Mouse (Mus musculus): ENCODE measurements around the gene Tnnc1. TPM values are rescaled to one million over a fixed set of nuclear protein-coding genes. Genes with fewer than 3 reads are reported as not detected.

Tnnc1 gene
- total and polyA plus RNA-seq, 2 experiments, result 0.83 TPM; not detected in 1

- Histone ChIP-seq H3K4me3 (ENCODE audit: insufficient read depth, low read depth, low read length) (no peak overlapping the region), H3K4me1 (ENCODE audit: control insufficient read depth, insufficient read depth, low read length) (peaks cover 22% of the 10 kb centered on the region), H3K79me2 (ENCODE audit: control insufficient read depth, insufficient read depth, low read length) (no peaks in the 10 kb centered on the region), H3K9ac (ENCODE audit: low read depth, low read length) (no peak overlapping the region), H3K27ac (replicated peaks; ENCODE audit: insufficient read depth, low read depth, low read length) (no peak overlapping the region), H3K36me3 (ENCODE audit: control insufficient read depth, insufficient read depth, low read length) (peaks cover 32% of the 10 kb centered on the region), H3K27me3 (ENCODE audit: control insufficient read depth, insufficient read depth, low read length) (no peaks in the 10 kb centered on the region)
- no peak for TF ChIP-seq CTCF (IDR thresholded peaks at IDR 0.05; ENCODE audit: low read depth, low read length)
- TF ChIP-seq POLR2A (IDR thresholded peaks at IDR 0.05; ENCODE audit: extremely low read depth, insufficient read depth, low read length), result 0 out of 2 replicates have a peak, but pooled peaks have one; percentile 2
- WGBS, result 89% methylated on average over 12 of the region's 12 CpGs
- DNase-seq (ENCODE audit: extremely low read depth, low read depth, low spot score), result no peak
Observed at GRCm38 (mm10) chr14:31179677-31180365, 28.3 kb upstream of the Tnnc1 start.

- H3K27me3 ChIP-seq (ENCODE audit: control insufficient read depth, insufficient read depth, low read length), result no peaks in the 10 kb centered on the region
- H3K9ac ChIP-seq (ENCODE audit: low read depth, low read length), result no peak overlapping the region
- peaks cover 22% of the 10 kb centered on the region for H3K4me1 ChIP-seq (ENCODE audit: control insufficient read depth, insufficient read depth, low read length)
- no peak overlapping the region for H3K4me3 ChIP-seq (ENCODE audit: insufficient read depth, low read depth, low read length)
- DNase-seq (ENCODE audit: extremely low read depth, low read depth, low spot score), result no peak
- no peak for TF ChIP-seq CTCF (IDR thresholded peaks at IDR 0.05; ENCODE audit: low read depth, low read length)
- TF ChIP-seq POLR2A (IDR thresholded peaks at IDR 0.05; ENCODE audit: extremely low read depth, insufficient read depth, low read length), result no peak
- H3K36me3 ChIP-seq (ENCODE audit: control insufficient read depth, insufficient read depth, low read length), result peaks cover 34% of the 10 kb centered on the region
- peak overlapping the region; percentile 49 for H3K27ac ChIP-seq (replicated peaks; ENCODE audit: insufficient read depth, low read depth, low read length)
- H3K79me2 ChIP-seq (ENCODE audit: control insufficient read depth, insufficient read depth, low read length), result no peaks in the 10 kb centered on the region
- WGBS, result 62% methylated on average over 4 of the region's 4 CpGs
Observed at GRCm38 (mm10) chr14:31181512-31181911, 26.6 kb upstream of the Tnnc1 start.

- Histone ChIP-seq H3K36me3 (ENCODE audit: control insufficient read depth, insufficient read depth, low read length) (peaks cover 44% of the 10 kb centered on the region), H3K79me2 (ENCODE audit: control insufficient read depth, insufficient read depth, low read length) (no peaks in the 10 kb centered on the region), H3K9ac (ENCODE audit: low read depth, low read length) (no peak overlapping the region), H3K27ac (replicated peaks; ENCODE audit: insufficient read depth, low read depth, low read length) (peak overlapping the region; percentile 49), H3K4me3 (ENCODE audit: insufficient read depth, low read depth, low read length) (no peak overlapping the region), H3K4me1 (ENCODE audit: control insufficient read depth, insufficient read depth, low read length) (peaks cover 22% of the 10 kb centered on the region), H3K27me3 (ENCODE audit: control insufficient read depth, insufficient read depth, low read length) (no peaks in the 10 kb centered on the region)
- DNase-seq (ENCODE audit: extremely low read depth, low read depth, low spot score), result peak; percentile 72
- 4% methylated on average over 2 of the region's 2 CpGs for WGBS
- TF ChIP-seq CTCF (IDR thresholded peaks at IDR 0.05; ENCODE audit: low read depth, low read length), result no peak
- no peak for TF ChIP-seq POLR2A (IDR thresholded peaks at IDR 0.05; ENCODE audit: extremely low read depth, insufficient read depth, low read length)
Observed at GRCm38 (mm10) chr14:31182786-31183290, 25.3 kb upstream of the Tnnc1 start.

GRCm38 (mm10) chr14:31183541-31183940 is 24.6 kb upstream of the Tnnc1 start:
- Histone ChIP-seq H3K4me3 (ENCODE audit: insufficient read depth, low read depth, low read length) (no peak overlapping the region), H3K27me3 (ENCODE audit: control insufficient read depth, insufficient read depth, low read length) (no peaks in the 10 kb centered on the region), H3K36me3 (ENCODE audit: control insufficient read depth, insufficient read depth, low read length) (peaks cover 46% of the 10 kb centered on the region), H3K9ac (ENCODE audit: low read depth, low read length) (0 out of 2 replicates have a peak overlapping the region, but pooled peaks have one; percentile 3), H3K4me1 (ENCODE audit: control insufficient read depth, insufficient read depth, low read length) (peaks cover 22% of the 10 kb centered on the region), H3K27ac (replicated peaks; ENCODE audit: insufficient read depth, low read depth, low read length) (peak overlapping the region; percentile 49), H3K79me2 (ENCODE audit: control insufficient read depth, insufficient read depth, low read length) (no peaks in the 10 kb centered on the region)
- WGBS, result 47% methylated on average over 5 of the region's 5 CpGs
- TF ChIP-seq CTCF (IDR thresholded peaks at IDR 0.05; ENCODE audit: low read depth, low read length) (no peak), POLR2A (IDR thresholded peaks at IDR 0.05; ENCODE audit: extremely low read depth, insufficient read depth, low read length) (no peak)
- no peak for DNase-seq (ENCODE audit: extremely low read depth, low read depth, low spot score)

- 80% methylated on average over 12 of the region's 12 CpGs for WGBS
- Histone ChIP-seq H3K4me1 (ENCODE audit: control insufficient read depth, insufficient read depth, low read length) (peaks cover 22% of the 10 kb centered on the region), H3K27ac (replicated peaks; ENCODE audit: insufficient read depth, low read depth, low read length) (0 out of 2 replicates have a peak overlapping the region, but pooled peaks have one; percentile 9), H3K36me3 (ENCODE audit: control insufficient read depth, insufficient read depth, low read length) (peaks cover 47% of the 10 kb centered on the region), H3K27me3 (ENCODE audit: control insufficient read depth, insufficient read depth, low read length) (no peaks in the 10 kb centered on the region), H3K9ac (ENCODE audit: low read depth, low read length) (no peak overlapping the region), H3K4me3 (ENCODE audit: insufficient read depth, low read depth, low read length) (no peak overlapping the region), H3K79me2 (ENCODE audit: control insufficient read depth, insufficient read depth, low read length) (no peaks in the 10 kb centered on the region)
- TF ChIP-seq POLR2A (IDR thresholded peaks at IDR 0.05; ENCODE audit: extremely low read depth, insufficient read depth, low read length) (no peak), CTCF (IDR thresholded peaks at IDR 0.05; ENCODE audit: low read depth, low read length) (no peak)
- DNase-seq (ENCODE audit: extremely low read depth, low read depth, low spot score), result no peak
Observed at GRCm38 (mm10) chr14:31184195-31184594, 23.9 kb upstream of the Tnnc1 start.

DNA sequence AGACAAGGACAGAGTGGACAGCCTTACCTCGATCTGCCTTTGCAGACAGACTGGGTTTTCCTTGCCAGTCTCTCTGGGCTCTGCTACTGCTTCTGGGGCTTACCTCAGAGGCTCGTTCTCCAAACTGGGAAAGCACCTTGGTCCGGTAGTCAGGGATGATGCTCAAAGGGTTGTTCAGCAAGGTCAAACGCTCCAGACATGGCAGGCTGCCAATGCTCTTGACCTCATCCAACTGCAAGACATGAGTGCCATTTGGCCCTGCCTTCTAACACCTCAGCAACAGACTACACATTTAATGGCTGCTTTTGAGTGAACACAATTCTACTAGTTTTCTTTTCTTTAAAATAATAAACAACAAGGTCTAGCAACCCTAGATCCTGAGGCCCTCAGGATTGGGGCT is 21.5 kb upstream of the Tnnc1 start:
- Histone ChIP-seq H3K27ac (replicated peaks; ENCODE audit: insufficient read depth, low read depth, low read length) (no peak overlapping the region), H3K9ac (ENCODE audit: low read depth, low read length) (no peak overlapping the region), H3K36me3 (ENCODE audit: control insufficient read depth, insufficient read depth, low read length) (peaks cover 57% of the 10 kb centered on the region), H3K27me3 (ENCODE audit: control insufficient read depth, insufficient read depth, low read length) (no peaks in the 10 kb centered on the region), H3K4me3 (ENCODE audit: insufficient read depth, low read depth, low read length) (no peak overlapping the region), H3K79me2 (ENCODE audit: control insufficient read depth, insufficient read depth, low read length) (peaks cover 2% of the 10 kb centered on the region; the same call in 1 of the 2 replicates), H3K4me1 (ENCODE audit: control insufficient read depth, insufficient read depth, low read length) (peaks cover 22% of the 10 kb centered on the region)
- TF ChIP-seq CTCF (IDR thresholded peaks at IDR 0.05; ENCODE audit: low read depth, low read length) (no peak), POLR2A (IDR thresholded peaks at IDR 0.05; ENCODE audit: extremely low read depth, insufficient read depth, low read length) (no peak)
- WGBS, result 28% methylated on average over 4 of the region's 4 CpGs
- peak; percentile 73 for DNase-seq (ENCODE audit: extremely low read depth, low read depth, low spot score)
